ENCODE assay signal across 21 mouse cellular contexts in the genomic region with DNA sequence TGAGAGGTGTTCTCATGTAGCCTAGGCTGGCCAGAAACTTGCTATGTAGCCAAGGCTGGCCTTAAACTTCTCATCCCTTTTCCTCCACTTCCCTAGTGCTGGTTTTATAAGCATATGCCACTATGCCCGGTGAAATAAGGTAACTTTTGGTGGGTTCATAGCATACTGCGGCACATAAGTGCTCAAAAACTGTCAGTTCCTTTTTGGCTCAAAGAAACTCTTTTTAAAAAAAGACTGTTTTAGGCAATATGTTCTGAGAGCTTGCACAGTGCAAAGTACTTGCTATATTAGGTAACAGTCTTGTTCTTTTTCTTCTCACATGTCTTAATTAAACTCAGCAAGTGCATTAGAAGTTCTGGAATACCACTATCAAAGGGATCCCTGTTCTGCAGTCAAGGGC.
"Had no signal": no experiment of that assay in that cellular context is flagged by ENCODE, and none has a peak within 500 bp of the region (broad histone marks: within the 10 kb centered on the region; RNA-seq: fewer than 3 reads in every experiment).

No protein-coding gene starts in this region.

- DNase-seq: heart, postnatal 10 days; heart, postnatal 14 days; heart, postnatal 36 days; heart, postnatal 4 days; kidney, adult 11 months; kidney, adult 18-20 months; kidney, adult 2 months; kidney, adult 8-10 months; kidney, adult 9 months; kidney, postnatal 10 days; kidney, postnatal 14 days; kidney, postnatal 36 days; kidney, postnatal 4 days; layer of hippocampus, adult 9-11 months; layer of hippocampus, postnatal 36 days had no signal

- ATAC-seq: hindbrain, embryonic 16.5 days; hindbrain, postnatal 0 days; inflammation-experienced regulatory T-cells, adult 6 months; intestine, embryonic 15.5 days; intestine, embryonic 16.5 days; intestine, postnatal 0 days had no signal
